Mouse (Mus musculus): ENCODE results near the gene Letmd1.

Gene Letmd1

DNA sequence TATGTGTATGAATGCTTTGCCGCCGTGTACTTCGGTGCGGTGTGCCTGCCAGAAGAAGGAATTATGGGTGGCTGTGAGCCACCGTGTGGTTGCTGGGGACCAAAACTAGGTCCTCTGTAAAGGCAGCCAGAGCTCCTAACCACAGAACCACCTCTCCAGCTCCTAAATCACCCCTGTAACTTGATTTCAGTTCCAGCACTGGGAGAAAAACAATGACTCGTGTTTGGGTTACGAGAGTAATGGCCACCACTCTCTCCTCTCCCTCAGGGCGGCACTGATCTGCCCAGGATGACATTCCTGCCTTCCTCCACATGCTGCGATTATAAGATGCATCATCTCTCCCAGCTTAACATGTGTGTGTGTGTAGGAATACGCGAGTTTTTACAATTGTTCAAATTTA, 41.2 kb downstream of the Letmd1 start:
- no peak for DNase-seq

DNA sequence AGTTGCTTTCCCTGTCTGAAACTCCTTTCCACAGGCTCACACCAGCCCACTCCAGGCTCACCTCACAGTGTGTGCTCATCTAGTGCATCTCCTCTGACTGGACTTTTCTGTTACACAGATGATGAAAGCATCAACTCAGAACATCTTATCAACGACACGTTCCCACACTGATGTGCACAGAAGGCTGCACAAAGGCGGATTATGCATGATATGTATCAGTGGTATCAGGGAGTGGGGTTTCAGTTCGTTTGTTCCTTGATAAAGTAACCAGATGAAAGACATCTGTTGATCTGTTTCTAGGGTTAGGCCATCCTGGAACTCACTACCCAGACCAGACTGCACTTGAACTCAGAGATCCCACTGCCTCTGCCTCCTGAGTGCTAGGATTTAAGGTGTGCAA, 44.6 kb downstream of the Letmd1 start:
- DNase-seq, result no peak

DNA sequence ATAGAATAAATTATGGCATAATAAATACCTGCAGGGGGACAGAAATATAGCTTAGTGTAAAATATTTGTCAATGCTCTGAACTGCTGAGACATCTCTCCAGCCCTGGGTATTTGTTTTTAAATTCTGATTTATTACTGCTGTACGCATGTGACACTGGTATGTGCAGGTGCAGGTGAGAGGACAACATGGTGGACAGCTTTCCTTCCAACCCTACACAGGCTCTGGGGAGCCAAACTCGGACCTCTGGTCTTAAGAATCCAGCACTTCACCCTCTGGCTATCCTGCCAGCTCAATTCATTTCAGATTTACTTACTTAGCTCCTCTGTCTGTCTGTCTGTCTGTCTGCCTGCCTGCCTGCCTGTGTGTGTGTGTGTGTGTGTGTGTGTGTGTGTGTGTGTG, 46.3 kb downstream of the Letmd1 start:
- DNase-seq, result no peak

DNA sequence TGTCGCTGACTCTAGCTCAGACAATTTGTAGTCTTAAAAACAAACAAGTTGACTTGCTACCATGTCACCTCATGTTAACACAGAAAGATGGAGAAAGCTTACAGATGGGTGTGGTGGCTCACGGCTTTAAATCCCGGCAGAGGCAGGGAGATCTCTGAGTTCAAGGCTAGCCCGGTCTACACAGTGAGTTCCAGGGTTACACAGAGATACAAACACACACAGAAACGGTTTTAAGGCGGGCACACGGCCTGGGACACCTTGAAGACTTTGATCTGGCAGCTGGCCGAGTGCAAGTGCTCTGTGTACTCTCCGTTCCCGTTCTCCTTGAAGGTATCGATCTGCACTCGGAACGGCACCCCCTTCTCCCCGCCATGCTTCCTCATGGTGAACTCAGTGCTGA, 51.5 kb downstream of the Letmd1 start:
- no peak for DNase-seq

DNA sequence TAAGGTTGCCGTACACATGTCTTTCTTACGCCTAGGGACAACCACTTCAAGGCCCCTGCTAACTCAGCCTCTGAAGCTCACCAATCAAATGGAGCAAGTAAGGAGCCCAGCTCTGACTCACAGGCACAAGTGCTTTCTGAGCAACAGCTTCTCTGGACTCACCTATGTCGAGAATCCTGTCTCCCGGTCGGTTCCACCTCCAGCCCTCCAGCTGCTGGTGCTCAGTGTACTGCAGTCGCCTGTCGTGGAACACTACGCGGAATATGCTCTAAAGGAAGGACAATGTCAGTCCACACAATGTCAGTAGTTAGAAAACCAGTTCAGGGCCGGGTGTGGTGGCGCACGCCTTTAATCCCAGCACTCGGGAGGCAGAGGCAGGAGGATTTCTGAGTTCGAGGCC, 56.6 kb downstream of the Letmd1 start:
- DNase-seq, result no peak

DNA sequence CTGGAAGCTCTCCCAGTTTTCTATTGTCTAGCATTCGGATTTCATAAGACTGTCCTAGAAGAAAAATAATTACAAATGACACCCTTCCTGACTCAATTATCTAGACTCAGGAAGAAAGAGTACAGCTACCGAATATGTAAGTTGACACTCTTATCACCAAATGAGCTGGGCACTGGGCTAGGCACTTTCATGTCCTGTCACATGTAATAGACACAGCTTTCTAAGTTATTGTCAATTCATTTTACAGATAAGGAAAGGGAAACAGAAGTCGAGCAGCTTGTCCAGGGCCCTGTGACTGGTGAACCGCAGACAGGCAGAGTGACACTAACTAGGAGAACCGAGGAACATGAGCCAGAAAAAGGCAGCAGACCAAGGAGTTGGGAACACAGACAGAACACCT, 59.1 kb downstream of the Letmd1 start:
- DNase-seq, result no peak

Measured in lung, adult 18-20 months (tissue).